Mouse (Mus musculus) left cerebral cortex, adult 2 months (tissue): ENCODE measurements at regions not wholly inside any gene's neighbourhood (a gene's known extent, or its start where the extent isn't known, plus 50 kb on each side); places are given as distances from the start of the nearest gene placed in this dataset.
"Not testable (repeated sequence)": the region's sequence is repeated elsewhere in the genome, so short reads cannot be mapped to it uniquely, and the experiment has no call there.

Experiments used
- DNase-seq, 2 experiments: peaks; one replicate each; pipeline ENCODE4 v3.0.0; 2021 to 2022; ENCODE audit warnings: low spot score in 2 of 2, mixed read lengths in 1 of 2; ENCODE audit errors: extremely low spot score in 1 of 2
- H3K27ac ChIP-seq: fragments of 200-600 bp; 2 replicates; pipeline ENCODE4 v1.8.1; 2022
- H3K4me3 ChIP-seq: fragments of 200-600 bp; 2 replicates; pipeline ENCODE4 v1.8.1; 2022
- CTCF ChIP-seq: fragments of 200-600 bp; IDR thresholded peaks from 2 replicates; pipeline ENCODE4 v1.8.1; 2022; ENCODE audit warnings: antibody characterized with exemption, mild to moderate bottlenecking, moderate library complexity
- intact Hi-C: fragments of 180-260 bp; cut with DNase I; formaldehyde crosslinking; loops from one replicate; pipeline ENCODE4 v1.15.1; 2025

DNA sequence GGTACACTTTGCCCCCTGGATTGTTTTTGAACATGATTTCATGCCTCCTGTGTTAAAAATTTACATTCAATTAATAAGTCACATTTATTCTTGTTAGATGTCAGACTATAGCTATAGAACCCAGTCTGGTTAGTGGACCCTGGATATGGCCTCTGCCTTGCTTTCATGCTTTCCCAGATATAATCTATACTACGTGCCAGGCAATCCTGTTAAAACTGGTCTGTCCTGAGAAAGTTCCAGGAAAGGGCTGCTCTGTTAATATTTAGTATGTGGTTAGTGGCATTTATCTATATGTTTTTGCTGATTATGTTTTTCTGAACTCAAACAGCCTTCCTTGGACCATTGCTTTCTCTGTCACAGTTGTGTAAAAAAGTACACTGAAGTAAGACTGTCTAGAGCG lies 95.8 kb upstream of the Fhl2 start:
- no peak overlapping the region for H3K4me3 ChIP-seq
- TF ChIP-seq CTCF = no peak
- no peak overlapping the region for H3K27ac ChIP-seq
- DNase-seq = no peak
- intact Hi-C loops = no loop called here

DNA sequence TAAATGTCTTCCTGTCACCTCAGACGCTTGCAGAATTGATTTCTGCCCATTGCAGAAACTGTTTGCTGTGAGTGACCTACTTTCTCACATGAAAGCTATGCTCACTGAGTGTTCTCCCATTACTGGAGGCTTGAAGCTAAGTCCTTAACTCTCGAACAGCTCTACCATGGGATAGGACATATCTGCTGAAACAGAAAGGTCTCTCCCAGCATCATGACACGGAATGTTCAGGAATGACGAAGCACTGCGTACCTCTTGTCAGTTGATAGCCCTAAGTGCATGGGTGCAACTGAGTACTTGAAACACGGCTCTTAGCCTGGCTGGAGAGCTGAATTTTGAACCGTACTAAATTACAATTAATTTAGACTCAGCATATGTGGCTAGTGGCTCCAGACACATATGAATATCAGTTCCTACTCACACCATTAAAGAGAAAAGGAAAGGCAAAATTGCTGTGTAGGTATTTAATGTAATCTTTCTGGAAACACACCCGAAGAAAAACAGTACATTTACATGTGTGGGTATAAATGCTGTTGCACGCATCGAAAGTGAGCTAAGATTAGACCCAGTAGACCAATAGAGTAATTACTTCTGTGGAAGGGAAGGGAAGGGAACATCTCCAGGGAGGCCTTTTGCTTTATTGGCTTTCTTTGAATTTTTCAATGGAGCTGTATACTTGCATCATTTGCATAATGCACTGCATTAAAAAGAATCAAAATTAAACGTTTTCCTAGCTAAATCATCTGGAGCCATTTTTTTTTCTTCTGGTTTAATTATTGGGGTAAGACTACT lies 97.6 kb upstream of the Fhl2 start:
- no peak for TF ChIP-seq CTCF
- Histone ChIP-seq H3K27ac (no peak overlapping the region), H3K4me3 (no peak overlapping the region)
- intact Hi-C loops = no loop called here
- DNase-seq = no peak

DNA sequence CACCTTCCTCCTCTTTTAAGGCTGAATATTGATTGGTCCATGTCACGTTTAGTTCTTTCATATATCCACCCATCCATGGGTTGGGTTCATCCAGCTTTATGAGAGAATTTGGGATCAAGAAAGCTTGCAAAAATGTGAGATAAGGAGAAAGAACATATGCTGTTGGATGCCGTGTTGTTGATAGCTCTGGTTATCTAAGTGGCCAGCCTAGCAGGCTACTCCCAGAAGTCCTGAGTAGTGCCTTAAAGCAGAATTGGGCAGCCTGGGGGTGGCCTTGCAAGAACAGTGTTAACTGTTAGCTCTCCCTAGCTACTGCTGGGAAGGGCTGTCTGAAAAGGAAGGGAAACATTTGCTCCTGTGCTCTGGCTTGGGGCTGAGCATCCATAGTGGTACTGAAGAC lies 100.8 kb upstream of the Fhl2 start:
- no peak overlapping the region for H3K4me3 ChIP-seq
- intact Hi-C loops = no loop called here
- no peak for DNase-seq
- no peak overlapping the region for H3K27ac ChIP-seq
- no peak for TF ChIP-seq CTCF

DNA sequence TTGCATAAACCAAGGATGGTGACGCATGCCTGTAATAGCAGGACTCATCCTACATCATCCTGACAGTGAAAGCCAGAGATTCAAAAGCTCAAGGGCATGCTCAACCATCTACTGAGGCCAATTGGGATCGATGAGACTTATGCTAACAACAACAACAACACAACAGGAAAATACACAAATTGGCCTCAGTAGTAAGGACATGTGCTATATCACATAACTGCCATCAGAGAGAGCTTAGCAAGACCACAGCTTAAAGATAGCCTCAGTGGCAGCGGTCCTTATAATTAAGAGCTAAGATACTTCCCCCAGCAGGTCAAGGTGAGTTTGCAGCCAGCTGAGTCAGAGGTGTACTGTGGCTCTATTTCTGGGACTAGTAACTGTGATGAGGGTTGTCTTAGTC lies 102.0 kb upstream of the Fhl2 start:
- no peak for DNase-seq
- no peak for TF ChIP-seq CTCF
- H3K4me3 ChIP-seq = no peak overlapping the region
- intact Hi-C loops = loop anchor here (2.0 kb wide), 2 partner anchors 336 to 440 kb away; no protein-coding TSS in a partner anchor
- H3K27ac ChIP-seq = no peak overlapping the region

DNA sequence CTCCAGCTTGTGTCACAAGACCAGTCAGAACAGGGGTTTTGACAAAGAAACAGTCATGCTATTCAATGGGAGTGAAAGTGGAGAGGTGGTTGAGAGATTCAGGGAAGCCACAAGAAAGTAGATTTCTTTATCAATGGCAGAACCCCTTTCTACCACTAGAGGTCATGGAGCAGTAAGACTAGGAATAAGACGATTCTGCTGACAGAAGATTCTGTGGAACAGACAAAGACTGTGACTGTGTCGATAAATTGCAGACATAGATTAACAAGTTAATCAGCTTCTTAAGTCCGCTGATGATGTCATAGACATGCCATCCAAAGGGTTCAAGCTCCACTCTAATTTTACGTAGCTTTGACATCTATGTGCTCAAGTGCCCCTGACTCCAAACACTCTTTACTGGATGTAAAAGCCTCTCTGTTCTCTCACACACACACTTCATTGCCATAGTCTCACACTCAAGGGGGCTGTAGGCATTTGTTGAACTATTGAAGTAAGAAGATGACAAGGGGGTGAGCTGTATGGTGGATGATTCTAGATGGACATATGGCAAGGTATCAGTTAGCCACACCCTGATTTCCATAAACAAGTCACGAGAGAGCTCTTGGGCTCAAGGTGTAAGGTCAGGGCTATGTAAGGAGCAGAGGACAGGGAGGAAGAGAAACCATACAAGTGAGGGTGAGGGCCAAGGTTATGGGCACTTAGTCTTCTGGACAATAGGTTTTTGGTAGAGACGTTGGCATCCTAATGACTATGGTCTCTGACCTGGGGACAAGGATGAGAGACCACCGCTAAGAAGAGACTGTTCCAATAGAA lies 102.9 kb upstream of the Fhl2 start:
- peak; percentile 80 for TF ChIP-seq CTCF
- DNase-seq = no peak
- Histone ChIP-seq H3K4me3 (no peak overlapping the region), H3K27ac (no peak overlapping the region)
- intact Hi-C loops = loop anchor here (2.0 to 10.0 kb wide), 3 partner anchors 145 to 439 kb away; partner anchors contain the start of gene Nck2

DNA sequence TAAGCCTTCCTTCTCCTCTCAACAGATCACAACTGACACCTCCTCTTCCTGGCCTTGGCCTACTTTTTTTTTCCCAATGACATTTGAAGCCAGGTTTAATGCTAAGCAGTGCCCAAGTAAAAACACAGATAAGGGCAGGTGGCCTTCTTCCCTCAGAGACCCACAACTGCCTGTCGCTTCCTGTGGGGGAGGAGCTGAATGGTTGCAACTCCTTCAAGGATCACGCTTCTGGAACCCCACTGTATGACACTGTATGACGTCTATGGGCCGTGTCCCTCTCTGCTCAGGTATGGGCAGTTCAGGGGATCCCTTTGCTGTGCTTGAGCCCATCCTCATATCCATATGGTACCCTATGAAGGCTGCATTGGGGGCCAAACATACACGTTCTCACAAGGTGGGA lies 103.9 kb upstream of the Fhl2 start:
- intact Hi-C loops = loop anchor here (10.0 kb wide), 1 partner anchor 144 kb away; the partner anchor contains the start of gene Nck2
- Histone ChIP-seq H3K27ac (no peak overlapping the region), H3K4me3 (no peak overlapping the region)
- no peak for TF ChIP-seq CTCF
- DNase-seq = no peak

DNA sequence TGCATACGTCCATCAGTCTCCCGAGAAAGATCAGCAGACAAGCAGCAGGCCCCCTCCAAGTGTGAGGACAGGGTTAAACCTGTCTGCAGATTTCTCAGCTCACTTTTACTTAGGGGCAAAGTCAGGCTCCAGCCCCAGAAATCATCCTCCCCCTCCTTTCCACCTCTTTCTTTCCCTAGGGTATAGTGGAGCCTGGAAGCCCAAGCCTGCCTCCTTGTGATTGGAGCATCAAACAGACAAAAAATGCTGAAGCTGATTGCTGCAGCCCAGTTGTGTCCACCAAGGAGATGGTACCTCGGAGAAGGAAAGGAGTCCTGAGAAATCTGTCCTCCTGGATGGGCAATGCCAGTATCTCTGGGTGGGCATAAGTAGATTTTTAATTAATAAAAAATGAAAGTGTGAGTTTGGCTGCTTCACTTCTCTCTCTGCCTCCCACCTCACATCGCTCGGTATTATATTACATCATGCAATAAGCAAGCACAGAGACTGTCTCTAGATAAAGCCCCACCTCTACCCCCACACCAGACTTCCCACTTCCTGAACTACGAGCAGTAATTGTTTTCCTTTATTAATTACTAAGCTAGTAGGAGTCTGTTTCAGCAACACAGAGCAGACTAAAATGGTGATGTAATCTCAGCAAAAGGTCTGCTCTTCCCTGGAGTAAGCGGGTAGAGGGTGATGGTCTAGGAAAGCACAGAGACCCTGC lies 105.2 kb upstream of the Fhl2 start:
- no peak for TF ChIP-seq CTCF
- H3K4me3 ChIP-seq = no peak overlapping the region
- DNase-seq = no peak
- intact Hi-C loops = loop anchor here (10.0 kb wide), 1 partner anchor 143 kb away; the partner anchor contains the start of gene Nck2
- H3K27ac ChIP-seq = no peak overlapping the region

DNA sequence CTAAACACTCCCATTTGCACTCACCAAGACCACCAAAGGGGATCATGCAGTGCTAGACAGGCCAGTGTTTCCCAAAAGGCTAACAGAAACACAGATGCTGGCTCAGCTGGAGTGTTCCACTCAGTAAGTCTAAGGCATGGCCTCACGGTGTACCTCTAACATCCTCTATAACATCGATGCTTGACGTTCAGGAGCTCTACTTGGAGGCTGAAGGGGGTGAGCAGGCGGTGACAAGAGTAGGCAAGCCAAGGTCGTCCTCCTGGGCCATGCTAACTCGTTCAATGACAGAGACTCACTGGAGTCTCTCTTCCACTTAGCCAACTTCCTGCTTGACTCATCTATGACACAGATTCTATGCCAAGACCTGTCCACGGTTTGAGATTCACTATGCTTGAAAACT lies 105.9 kb upstream of the Fhl2 start:
- Histone ChIP-seq H3K4me3 (no peak overlapping the region), H3K27ac (no peak overlapping the region)
- no peak for DNase-seq
- no peak for TF ChIP-seq CTCF
- intact Hi-C loops = loop anchor here (10.0 kb wide), 1 partner anchor 142 kb away; the partner anchor contains the start of gene Nck2

DNA sequence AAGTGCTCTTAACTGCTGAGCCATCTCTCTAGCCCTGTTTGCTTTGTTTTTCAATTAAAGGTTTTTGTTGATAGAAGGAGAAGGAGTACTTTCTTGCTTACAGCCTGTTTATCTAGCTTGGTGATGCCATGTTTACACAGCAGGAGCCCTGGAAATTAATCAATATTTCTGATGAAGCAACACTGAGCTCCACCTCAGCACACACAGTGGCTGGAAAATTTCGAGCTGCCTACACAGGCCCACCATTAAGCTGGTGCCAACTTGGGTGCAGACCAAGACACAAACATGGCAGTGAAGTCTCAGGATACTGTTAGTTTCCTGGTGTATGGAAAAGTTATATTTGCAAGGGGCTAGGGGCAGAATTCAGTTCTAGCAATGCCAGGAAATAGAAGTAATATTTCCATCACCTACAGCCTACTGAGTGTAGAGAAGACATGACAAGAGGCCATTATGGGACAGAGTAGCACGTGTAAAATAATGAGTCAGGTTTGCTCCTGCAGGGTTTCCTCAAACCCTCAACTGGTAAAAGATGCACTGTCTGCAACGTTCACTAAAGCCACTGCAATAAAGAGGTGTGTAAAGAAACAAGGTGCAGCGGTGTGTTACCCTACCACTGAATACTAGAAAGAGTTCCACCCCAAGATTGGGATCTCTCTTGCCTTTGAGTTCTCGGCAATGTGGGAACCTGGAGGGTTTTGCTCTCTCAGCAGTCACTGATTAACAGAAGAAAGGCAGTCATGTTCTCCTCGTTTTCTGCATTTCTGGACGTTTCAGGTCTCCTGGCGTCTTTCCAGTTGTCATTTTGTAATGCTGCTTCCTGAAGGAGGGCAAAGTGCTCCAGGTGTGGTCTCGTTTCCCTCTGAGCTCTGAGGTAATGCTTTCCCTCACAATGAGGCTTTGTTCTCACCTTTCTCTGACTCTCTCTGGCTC lies 108.8 kb upstream of the Fhl2 start:
- H3K27ac ChIP-seq = no peak overlapping the region
- H3K4me3 ChIP-seq = no peak overlapping the region
- intact Hi-C loops = loop anchor here (10.0 kb wide), 1 partner anchor 139 kb away; the partner anchor contains the start of gene Nck2
- no peak for TF ChIP-seq CTCF
- DNase-seq = no peak

DNA sequence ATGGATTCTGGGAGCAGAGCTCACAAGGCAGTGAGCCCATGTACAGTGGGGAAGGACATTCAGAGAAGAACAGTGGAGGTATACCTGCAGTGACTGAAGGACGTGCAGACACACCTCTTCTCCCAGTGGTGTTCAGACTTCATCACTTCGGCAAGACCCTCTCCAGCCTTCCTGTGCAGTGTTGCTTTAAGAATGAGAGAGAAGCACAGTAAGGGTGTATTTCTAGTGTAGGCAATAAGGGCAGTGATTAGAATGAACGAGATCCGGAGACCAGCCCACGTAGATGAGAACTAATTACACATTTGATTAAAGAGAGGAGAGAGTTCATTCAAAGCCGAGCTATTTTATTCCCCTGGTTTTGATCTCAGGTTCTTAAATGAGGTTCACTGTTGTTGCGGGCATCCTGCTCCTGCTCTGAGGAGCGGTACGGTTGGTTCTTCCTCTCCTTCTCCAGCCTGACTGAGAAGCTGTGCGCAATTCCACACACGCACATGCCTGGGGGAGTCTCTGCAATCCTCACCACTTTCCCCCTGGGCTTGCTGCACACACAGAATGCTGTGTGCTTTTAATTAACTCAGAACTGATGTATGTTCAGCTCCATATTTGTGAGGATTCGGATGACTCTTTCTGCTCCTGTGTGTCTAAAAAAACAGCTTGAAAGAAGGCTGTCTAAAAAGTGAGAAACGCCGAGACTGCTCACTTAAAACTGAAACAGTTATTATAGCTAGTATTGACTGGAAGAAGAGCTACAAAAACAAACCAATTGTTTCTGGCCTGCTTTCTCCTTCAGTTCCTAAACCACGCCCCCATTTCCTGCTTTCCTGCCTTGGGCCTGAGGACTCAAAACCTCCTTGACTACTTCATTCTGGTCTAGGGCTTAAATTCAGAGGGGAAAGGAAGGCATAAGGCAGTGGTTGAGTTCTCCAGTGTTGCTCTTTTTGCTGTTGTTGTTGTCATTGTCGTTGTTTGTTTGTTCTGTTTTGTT lies 114.2 kb upstream of the Fhl2 start:
- Histone ChIP-seq H3K27ac (no peak overlapping the region), H3K4me3 (peak overlapping the region; percentile 0; the same call in 1 of the 2 replicates)
- TF ChIP-seq CTCF = no peak
- no peak for DNase-seq
- intact Hi-C loops = no loop called here

DNA sequence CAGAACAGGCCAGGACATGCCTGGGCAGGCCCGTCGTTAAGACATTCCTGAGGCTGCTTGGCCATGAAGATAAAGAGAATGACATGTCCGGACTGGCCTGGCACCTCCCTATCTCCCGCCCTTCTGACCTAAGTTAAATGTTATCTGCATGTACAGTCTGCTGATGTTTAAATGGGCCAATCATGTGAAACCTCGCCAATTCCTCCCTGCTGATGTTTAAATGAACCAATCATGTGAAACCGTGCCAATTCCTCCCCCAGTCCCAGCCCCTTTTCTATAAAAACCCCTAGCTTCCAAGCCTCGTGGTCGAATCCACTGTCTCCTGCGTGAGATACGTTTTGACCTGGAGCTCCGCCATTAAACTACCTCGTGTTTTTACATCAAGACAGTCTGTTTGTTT lies 119.5 kb upstream of the Fhl2 start:
- DNase-seq, H3K4me3 ChIP-seq, H3K27ac ChIP-seq, intact Hi-C loops: not testable (repeated sequence)
